In genomic region chr17:85645718-85646665, GRCm38 (mm10) we compare ENCODE assay signal across 9 mouse cellular contexts. TPM values are rescaled to one million over a fixed set of nuclear protein-coding genes. Genes with fewer than 3 reads are reported as not detected.
DNase-seq lines count a peak whose midpoint lies in the region; ATAC-seq and TF ChIP-seq lines count a peak whose summit lies in the region.
"Had no signal": no experiment of that assay in that cellular context is flagged by ENCODE, and none has a peak within 500 bp of the region (broad histone marks: within the 10 kb centered on the region; RNA-seq: fewer than 3 reads in every experiment).

No protein-coding gene starts in this region.

- no peak overlapping the region for H3K9ac ChIP-seq in lung, embryonic 14.5 days
- H3K9ac ChIP-seq in hindbrain, embryonic 11.5 days (ENCODE audit: low read depth, low read length) = no peak overlapping the region; the same call in 1 of the 2 replicates
- peak overlapping the region; percentile 48 for H3K9ac ChIP-seq in neural tube, embryonic 12.5 days

- 3% methylated on average over 36 of the region's 36 CpGs for WGBS in lung, embryonic 14.5 days
- 1% methylated on average over 36 of the region's 36 CpGs for WGBS in hindbrain, embryonic 11.5 days
- WGBS in neural tube, embryonic 12.5 days = under 1% methylated on average over 36 of the region's 36 CpGs

- no peak overlapping the region for H3K27ac ChIP-seq in lung, embryonic 14.5 days (ENCODE audit: low read depth)
- H3K27ac ChIP-seq in embryonic fibroblast, embryonic 13.5 days (ENCODE audit: insufficient read depth, low read length) = no peak overlapping the region
- H3K27ac ChIP-seq in hindbrain, embryonic 11.5 days (ENCODE audit: low read depth, low read length) = no peak overlapping the region
- H3K27ac ChIP-seq in neural tube, embryonic 12.5 days = no peak overlapping the region

- peaks cover 39% of the 10 kb centered on the region for H3K27me3 ChIP-seq in lung, embryonic 14.5 days (ENCODE audit: insufficient read depth, low read length)
- peaks cover 54% of the 10 kb centered on the region for H3K27me3 ChIP-seq in hindbrain, embryonic 11.5 days (ENCODE audit: control insufficient read depth, insufficient read depth, low read length)
- H3K27me3 ChIP-seq in neural tube, embryonic 12.5 days (replicated peaks) = peaks cover 75% of the 10 kb centered on the region

- peak; percentile 80; the same call in 1 of the 2 replicates for ATAC-seq in lung, embryonic 14.5 days (ENCODE audit: insufficient read depth)
- peak; percentile 87 for ATAC-seq in hindbrain, embryonic 11.5 days (ENCODE audit: low FRiP score)
- peak; percentile 82 for ATAC-seq in neural tube, embryonic 12.5 days (ENCODE audit: low FRiP score, low read depth)

- TF ChIP-seq CTCF in lung, embryonic 14.5 days (IDR thresholded peaks at IDR 0.05; ENCODE audit: low read depth) = peak; percentile 86
- TF ChIP-seq CTCF in embryonic fibroblast, embryonic 13.5 days (IDR thresholded peaks at IDR 0.05; ENCODE audit: borderline replicate concordance, insufficient read depth, low read length) = peak; percentile 40; the same call in 1 of the 2 replicates

- DNase-seq in lung, embryonic 14.5 days = peak; percentile 84
- no peak for DNase-seq in lung, postnatal 25 days (ENCODE audit: low spot score)
- DNase-seq in adrenal gland, postnatal 14 days = peak; percentile 62
- DNase-seq in hindbrain, embryonic 11.5 days (ENCODE audit: low spot score) = peak; percentile 83
- DNase-seq in liver = peak; percentile 39
- no peak for DNase-seq in frontal cortex, postnatal 14 days (ENCODE audit: low spot score in 2 of 2)

- peak overlapping the region; percentile 25 for H3K4me3 ChIP-seq in lung, embryonic 14.5 days (ENCODE audit: low read depth, low read length)
- no peak overlapping the region for H3K4me3 ChIP-seq in embryonic fibroblast, embryonic 13.5 days (ENCODE audit: insufficient read depth, low read length)
- peak overlapping the region; percentile 25 for H3K4me3 ChIP-seq in hindbrain, embryonic 11.5 days (ENCODE audit: low read depth, low read length)
- H3K4me3 ChIP-seq in neural tube, embryonic 12.5 days = peak overlapping the region; percentile 26
- H3K4me3 ChIP-seq: myocyte had no signal

- no peaks in the 10 kb centered on the region for H3K4me1 ChIP-seq in lung, embryonic 14.5 days (ENCODE audit: insufficient read depth)
- H3K4me1 ChIP-seq in embryonic fibroblast, embryonic 13.5 days (ENCODE audit: control insufficient read depth, insufficient read depth, low read length) = no peaks in the 10 kb centered on the region
- H3K4me1 ChIP-seq in hindbrain, embryonic 11.5 days (replicated peaks; ENCODE audit: control insufficient read depth, insufficient read depth, low read length) = no peaks in the 10 kb centered on the region
- peaks cover 15% of the 10 kb centered on the region; the same call in 1 of the 2 replicates for H3K4me1 ChIP-seq in neural tube, embryonic 12.5 days

- TF ChIP-seq POLR2A in embryonic fibroblast, embryonic 13.5 days (IDR thresholded peaks at IDR 0.05; ENCODE audit: low read depth, low read length) = no peak

- no peaks in the 10 kb centered on the region for H3K36me3 ChIP-seq in lung, embryonic 14.5 days (ENCODE audit: insufficient read depth)
- no peaks in the 10 kb centered on the region for H3K36me3 ChIP-seq in hindbrain, embryonic 11.5 days (ENCODE audit: control insufficient read depth, insufficient read depth, low read length)
- no peaks in the 10 kb centered on the region for H3K36me3 ChIP-seq in neural tube, embryonic 12.5 days

- no peaks in the 10 kb centered on the region for H3K9me3 ChIP-seq in lung, embryonic 14.5 days (ENCODE audit: low read depth, low read length)
- H3K9me3 ChIP-seq in hindbrain, embryonic 11.5 days (ENCODE audit: control insufficient read depth, low read length) = no peaks in the 10 kb centered on the region
- no peaks in the 10 kb centered on the region for H3K9me3 ChIP-seq in neural tube, embryonic 12.5 days

- peak overlapping the region; percentile 68 for H3K4me2 ChIP-seq in lung, embryonic 14.5 days
- H3K4me2 ChIP-seq in hindbrain, embryonic 11.5 days (replicated peaks; ENCODE audit: low read depth, low read length) = peak overlapping the region; percentile 47
- H3K4me2 ChIP-seq in neural tube, embryonic 12.5 days (replicated peaks) = peak overlapping the region; percentile 66

RNA-seq across cellular contexts. Expression of gene Six3, which starts 32.6 kb away (rescaled TPM):
- not detected in 2 replicates for polyA plus RNA-seq in lung, embryonic 14.5 days (2014; fragmentation: Nextera tagmentation; extraction: Ambion mirVana)
- not detected in 2 replicates for total RNA-seq in adrenal gland, postnatal 14 days (2021)
- polyA plus RNA-seq in embryonic fibroblast, embryonic 13.5 days (2011; ENCODE audit: insufficient read length, low read depth, missing spikeins) = not detected in 2 replicates
- polyA plus RNA-seq in hindbrain, embryonic 11.5 days (2014; fragmentation: Nextera tagmentation; extraction: Ambion mirVana) = 0.09 and 0.18 TPM in 2 replicates
- 0.13 TPM in 1 of 2 replicates, not detected in the other for polyA plus RNA-seq in neural tube, embryonic 12.5 days (2016; fragmentation: Nextera tagmentation; extraction: Ambion mirVana)
- polyA plus RNA-seq: myocyte had no signal

RNA-seq across cellular contexts. Expression of gene Six2, which starts 42.1 kb away (rescaled TPM):
- 0.26 TPM in 1 of 2 replicates, not detected in the other for polyA plus RNA-seq in lung, embryonic 14.5 days (2014; fragmentation: Nextera tagmentation; extraction: Ambion mirVana)
- not detected in 2 replicates for total RNA-seq in adrenal gland, postnatal 14 days (2021)
- 5.0 and 8.9 TPM in 2 replicates for polyA plus RNA-seq in embryonic fibroblast, embryonic 13.5 days (2011; ENCODE audit: insufficient read length, low read depth, missing spikeins)
- 6.8 and 8.3 TPM in 2 replicates for polyA plus RNA-seq in hindbrain, embryonic 11.5 days (2014; fragmentation: Nextera tagmentation; extraction: Ambion mirVana)
- 0.75 and 0.97 TPM in 2 replicates for polyA plus RNA-seq in neural tube, embryonic 12.5 days (2016; fragmentation: Nextera tagmentation; extraction: Ambion mirVana)
- polyA plus RNA-seq: myocyte had no signal

Comparison
In these comparisons a context has a peak if more than half of its experiments do, and no peak if none do; other contexts are left out.
1. DNase-seq: peak in lung, embryonic 14.5 days (single experiment), adrenal gland, postnatal 14 days (single experiment), hindbrain, embryonic 11.5 days (single experiment) and liver (single experiment); none in lung, postnatal 25 days (single experiment) and frontal cortex, postnatal 14 days (0 of 2).
2. Peak in every context shown above with its lines, with median percentiles within 50 percentile points of each other: ATAC-seq and H3K4me2 ChIP-seq.